Mouse (Mus musculus) brain, embryonic 18.5 days (tissue): ENCODE measurements at regions not wholly inside any gene's neighbourhood (a gene's known extent, or its start where the extent isn't known, plus 50 kb on each side); places are given as distances from the start of the nearest gene placed in this dataset.

Experiments used
- DNase-seq: peaks from one replicate; pipeline ENCODE4 v3.0.0-alpha.2; 2012; ENCODE audit warnings: low read depth, low spot score

DNA sequence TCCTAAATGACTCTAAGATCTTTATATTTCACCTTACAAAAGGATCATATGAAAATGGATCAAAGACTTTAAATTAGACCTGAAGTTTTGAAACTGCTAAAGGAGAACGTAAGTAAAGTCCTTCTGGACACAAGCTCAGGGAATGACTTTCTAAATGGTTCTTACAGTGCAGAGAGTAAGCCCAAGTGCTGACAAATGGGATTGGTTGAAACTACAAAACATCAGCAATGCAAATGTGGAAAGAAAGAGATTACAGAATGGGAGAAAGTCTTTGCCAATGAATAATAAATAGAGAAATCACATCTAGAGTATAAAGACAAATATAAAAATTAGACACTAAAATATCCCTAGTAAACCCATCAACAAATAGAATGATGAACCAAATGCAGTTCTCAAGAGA is 263.9 kb downstream of the Atp10a start:
- peak; percentile 10 for DNase-seq

DNA sequence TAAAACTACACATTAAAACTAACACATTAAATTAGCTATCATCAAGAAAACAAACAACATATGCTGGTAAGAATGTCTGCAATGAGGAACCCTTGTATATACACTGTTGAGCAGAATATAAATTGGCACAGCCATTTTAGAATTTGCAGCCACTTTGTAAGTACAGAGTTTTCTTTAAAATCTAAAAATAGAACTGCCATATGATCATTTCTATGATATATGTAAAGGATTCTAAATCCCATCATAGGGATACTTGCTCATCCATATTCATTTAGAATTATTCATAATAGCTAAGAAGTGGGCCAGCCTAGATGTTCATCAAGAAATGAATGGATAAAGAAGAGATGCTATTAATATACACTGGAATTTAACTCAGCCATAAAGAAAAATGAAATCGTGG is 264.3 kb downstream of the Atp10a start:
- peak; percentile 24 for DNase-seq

DNA sequence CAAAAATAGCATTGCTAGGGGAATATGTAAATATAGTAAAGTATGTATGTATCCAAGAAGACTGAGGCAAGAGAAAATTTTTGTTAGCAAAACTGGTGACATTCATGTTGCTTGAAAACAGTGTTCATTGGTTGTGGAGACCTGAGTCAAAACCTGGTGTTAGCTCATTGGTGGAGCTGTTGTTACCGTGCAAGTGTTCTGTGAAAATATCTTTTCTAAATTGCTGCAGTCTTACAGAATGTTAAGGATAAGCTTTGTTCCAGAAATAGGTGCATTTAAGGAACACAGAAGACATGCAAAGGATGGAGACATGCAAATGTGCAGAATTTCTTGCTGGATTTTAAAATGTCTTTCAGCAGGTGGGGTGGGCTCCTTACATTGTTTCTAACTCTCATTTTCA is 269.0 kb downstream of the Atp10a start:
- DNase-seq, result no peak

DNA sequence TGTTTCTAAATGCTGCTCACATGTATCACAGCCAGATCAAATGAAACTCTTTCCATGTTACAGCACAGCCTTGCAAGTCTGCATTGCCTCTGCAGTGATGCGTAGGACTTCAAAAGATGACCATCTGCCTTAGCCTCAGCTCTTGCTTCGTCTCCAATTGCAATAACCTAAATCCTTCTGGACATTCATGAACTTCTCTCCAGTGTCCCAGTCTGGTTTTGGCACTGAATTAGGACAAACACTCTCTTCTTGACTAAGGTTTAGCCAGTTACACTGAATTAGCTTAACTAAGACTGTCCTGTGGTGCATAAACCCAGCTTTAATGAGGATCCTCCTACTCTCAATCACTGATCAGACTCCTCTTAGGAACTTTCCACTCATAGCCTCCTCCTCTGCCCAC is 269.4 kb downstream of the Atp10a start:
- no peak for DNase-seq

DNA sequence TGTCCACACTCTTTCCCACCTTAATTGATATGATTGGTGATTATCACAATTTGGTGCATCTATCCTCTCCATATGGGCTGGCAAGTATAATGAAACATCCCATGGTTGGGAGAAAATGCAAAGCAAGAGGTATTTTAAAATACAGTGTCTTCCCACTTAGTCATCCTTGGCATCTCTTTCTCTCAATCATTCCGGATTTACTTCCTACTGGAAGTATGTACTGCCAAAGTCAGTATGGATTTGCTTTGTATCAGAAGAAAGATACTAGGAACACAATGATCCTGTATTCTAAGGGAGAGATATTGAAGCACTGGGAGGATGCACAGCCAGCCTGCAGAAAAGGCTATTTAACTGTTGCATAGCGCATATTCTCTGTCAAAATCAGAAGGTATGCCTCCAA is 271.1 kb upstream of the Ube3a start:
- DNase-seq, result no peak

DNA sequence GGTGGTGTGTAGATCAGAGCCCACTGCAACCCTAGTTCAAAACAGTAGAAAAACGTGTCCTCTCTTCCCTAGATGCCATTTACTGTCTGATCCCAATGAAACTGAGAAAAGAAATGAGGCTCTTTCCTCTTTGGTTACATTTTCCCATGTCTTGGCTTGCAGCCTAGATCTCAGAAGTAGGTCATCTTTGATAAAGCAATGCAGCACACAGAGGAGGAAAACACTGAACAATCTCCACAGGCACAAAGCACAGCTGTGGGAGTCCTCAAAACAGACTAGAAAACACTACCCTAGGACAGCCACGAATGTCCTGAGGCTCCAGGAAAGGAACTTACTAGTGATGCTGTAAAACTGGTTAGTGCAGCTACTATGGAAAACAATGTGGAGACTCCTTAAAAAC is 221.4 kb upstream of the Ube3a start:
- DNase-seq, result no peak

DNA sequence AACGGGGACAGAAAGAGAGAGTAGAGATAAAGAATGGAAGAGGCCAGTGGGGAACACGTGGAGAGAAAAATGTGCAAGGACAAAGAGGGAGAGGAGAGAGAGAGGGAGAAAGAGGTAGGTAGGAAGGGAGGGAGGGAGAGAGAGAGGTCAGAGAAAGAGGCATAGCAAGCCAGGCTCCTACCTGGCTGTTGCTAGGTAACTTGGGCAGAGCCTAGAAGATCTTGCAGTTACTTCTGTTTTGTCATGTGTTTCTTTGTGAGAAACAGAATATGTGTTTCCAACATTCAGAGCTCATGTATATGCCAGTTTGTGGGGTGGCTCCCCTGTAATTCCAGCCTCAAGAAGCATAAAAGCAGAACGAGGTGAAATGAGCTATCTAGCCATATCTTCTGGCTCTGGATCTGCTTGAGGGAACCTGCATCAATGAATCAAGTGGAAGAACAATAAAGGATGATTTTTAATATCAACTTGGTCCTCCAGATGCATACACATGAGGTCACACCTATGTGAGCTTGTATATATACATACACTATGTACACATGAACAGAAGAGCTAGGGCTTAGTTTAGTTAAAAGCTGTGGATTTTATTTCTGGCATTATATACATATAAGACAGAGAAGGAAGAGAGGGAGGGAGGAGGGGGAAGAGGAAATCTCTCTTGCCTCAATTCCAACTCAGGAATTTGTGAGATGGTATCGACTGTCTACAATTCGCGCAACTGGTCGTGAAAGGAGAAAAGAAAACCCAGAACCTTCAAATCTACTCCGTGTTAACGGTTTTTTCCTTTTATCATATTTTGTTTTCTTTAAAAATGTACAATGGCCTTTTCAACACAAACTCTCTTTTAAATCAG is 214.9 kb upstream of the Ube3a start:
- DNase-seq, result no peak

DNA sequence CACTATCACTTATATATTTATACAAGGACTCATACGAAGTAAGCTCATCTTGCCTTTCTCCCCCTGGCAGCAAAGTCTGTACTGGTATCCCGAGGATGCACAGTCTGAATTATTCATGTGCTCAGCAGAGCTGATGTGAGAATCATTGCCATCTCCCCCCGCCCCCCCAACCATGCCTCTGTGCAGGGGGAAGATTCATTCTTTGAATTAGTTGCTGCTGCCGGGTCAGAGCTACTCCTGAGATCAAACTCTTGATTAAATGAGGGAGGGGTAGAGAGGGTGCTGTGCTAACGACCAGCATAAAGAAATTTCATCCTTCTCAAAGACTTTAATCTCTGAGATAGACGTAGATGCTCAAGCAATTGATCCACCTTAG is 214.3 kb upstream of the Ube3a start:
- DNase-seq, result no peak

DNA sequence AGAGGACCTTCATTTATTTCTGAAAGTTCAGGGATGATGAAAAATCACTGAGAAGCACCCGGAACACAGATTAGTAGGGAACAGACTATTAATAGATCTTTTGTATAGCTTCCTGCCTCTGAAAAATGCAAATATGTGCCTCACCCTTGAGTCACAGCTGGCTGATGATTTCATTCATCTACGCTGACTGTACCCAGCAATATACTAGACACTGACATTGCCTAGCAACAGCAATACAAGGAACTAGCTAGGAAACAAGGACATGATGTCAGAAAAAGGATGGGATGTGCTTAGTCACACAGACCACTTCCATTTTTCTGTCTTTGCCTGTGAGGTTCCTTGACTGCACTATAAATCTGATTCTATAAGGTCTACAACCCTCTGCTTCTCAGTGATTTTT is 201.1 kb upstream of the Ube3a start:
- DNase-seq, result no peak
